Mouse (Mus musculus) neural tube, embryonic 13.5 days (tissue): ENCODE measurements around the gene Igsf23. TPM values are rescaled to one million over a fixed set of nuclear protein-coding genes. Genes with fewer than 3 reads are reported as not detected.
"Not testable (repeated sequence)": the region's sequence is repeated elsewhere in the genome, so short reads cannot be mapped to it uniquely, and the experiment has no call there.

ENCODE experiments used
- ATAC-seq: fragments of 200-750 bp; cut with Nextera tagmentation; 2 replicates; pipeline ENCODE4 v1.8.0; 2017; ENCODE audit warnings: low read depth, mild to moderate bottlenecking, moderate TSS enrichment, moderate library complexity
- H3K27ac ChIP-seq: fragments of 300-500 bp; sonication (generic); replicated peaks from 2 replicates; pipeline ENCODE4 v1.5.1; 2015; ENCODE audit warnings: moderate library complexity, mild to moderate bottlenecking, inconsistent platforms
- H3K27me3 ChIP-seq: fragments of 300-500 bp; sonication (generic); 2 replicates; pipeline ENCODE4 v1.6.1; 2015; ENCODE audit warnings: mild to moderate bottlenecking, inconsistent platforms
- H3K36me3 ChIP-seq: fragments of 300-500 bp; sonication (generic); 2 replicates; pipeline ENCODE4 v1.6.1; 2015; ENCODE audit warnings: mild to moderate bottlenecking, inconsistent platforms
- H3K4me1 ChIP-seq: fragments of 300-500 bp; sonication (generic); replicated peaks from 2 replicates; pipeline ENCODE4 v1.6.1; 2015; ENCODE audit warnings: inconsistent platforms
- H3K4me2 ChIP-seq: fragments of 300-500 bp; sonication (generic); 2 replicates; pipeline ENCODE4 v1.6.1; 2015; ENCODE audit warnings: inconsistent platforms, mild to moderate bottlenecking, moderate library complexity
- H3K4me3 ChIP-seq: fragments of 300-500 bp; sonication (generic); 2 replicates; pipeline ENCODE4 v1.5.1; 2015; ENCODE audit warnings: mild to moderate bottlenecking, inconsistent platforms
- H3K9ac ChIP-seq: fragments of 300-500 bp; sonication (generic); 2 replicates; pipeline ENCODE4 v1.6.1; 2015; ENCODE audit warnings: moderate library complexity, mild to moderate bottlenecking, inconsistent platforms
- H3K9me3 ChIP-seq: fragments of 300-500 bp; sonication (generic); 2 replicates; pipeline ENCODE4 v1.6.1; 2016; ENCODE audit warnings: inconsistent platforms
- WGBS: fragments of 180-500 bp; shearing (Covaris S2); methylation state at CpG from one replicate; pipeline ENCODE4 v1.1.7; 2015; 5-methylcytosine and 5-hydroxymethylcytosine counted together
- polyA plus RNA-seq: library from polyadenylated mRNA; unstranded; fragments of >200 nt; fragmentation: Nextera tagmentation; extraction: Ambion mirVana; gene quantifications from 2 replicates; pipeline ENCODE4 v1.2.1, GENCODE M21; 2015

Igsf23 gene
- polyA plus RNA-seq = not detected in 2 replicates

DNA sequence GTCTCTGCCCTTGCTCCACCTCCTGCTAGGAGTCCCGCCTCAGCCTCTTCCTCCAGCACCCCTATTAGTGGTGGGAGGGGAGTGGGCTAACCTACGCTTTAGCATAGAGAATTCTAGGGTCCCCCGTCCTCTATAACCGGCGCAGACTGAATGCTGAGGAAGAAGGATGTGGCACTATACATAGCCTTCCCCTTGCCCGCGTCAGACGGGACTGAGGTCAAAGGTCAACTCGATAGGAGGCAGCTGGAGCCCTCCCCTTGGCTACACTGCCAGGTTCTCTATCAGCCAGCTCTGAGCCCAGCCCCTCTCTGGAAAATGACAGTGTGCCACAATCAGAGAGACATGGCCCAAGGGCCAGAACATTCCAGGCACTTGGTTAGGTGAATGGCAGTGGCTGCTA is at the start of gene Igsf23:
Gene Igsf23, minus strand, starts transcription at position 168 of the 400 bp plus-strand sequence.
- Histone ChIP-seq H3K36me3 (no peaks in the 10 kb centered on the region), H3K27me3 (no peaks in the 10 kb centered on the region), H3K4me2 (no peak within 1 kb of the TSS), H3K9me3 (no peaks in the 10 kb centered on the region), H3K27ac (no peak within 1 kb of the TSS), H3K9ac (no peak within 1 kb of the TSS), H3K4me3 (no peak within 1 kb of the TSS), H3K4me1 (no peaks in the 10 kb centered on the region)
- 55% methylated on average over 9 of the region's 9 CpGs for WGBS
- ATAC-seq = no peak

- H3K9ac ChIP-seq, H3K4me3 ChIP-seq, H3K27me3 ChIP-seq, ATAC-seq, H3K4me1 ChIP-seq, H3K36me3 ChIP-seq, H3K4me2 ChIP-seq, H3K27ac ChIP-seq: not testable (repeated sequence)
- peaks cover 13% of the 10 kb centered on the region for H3K9me3 ChIP-seq
- WGBS = 60% methylated on average over 3 of the region's 3 CpGs
Measured at GRCm38 (mm10) chr7:19996721-19997120, 46.2 kb upstream of the Igsf23 start.

DNA sequence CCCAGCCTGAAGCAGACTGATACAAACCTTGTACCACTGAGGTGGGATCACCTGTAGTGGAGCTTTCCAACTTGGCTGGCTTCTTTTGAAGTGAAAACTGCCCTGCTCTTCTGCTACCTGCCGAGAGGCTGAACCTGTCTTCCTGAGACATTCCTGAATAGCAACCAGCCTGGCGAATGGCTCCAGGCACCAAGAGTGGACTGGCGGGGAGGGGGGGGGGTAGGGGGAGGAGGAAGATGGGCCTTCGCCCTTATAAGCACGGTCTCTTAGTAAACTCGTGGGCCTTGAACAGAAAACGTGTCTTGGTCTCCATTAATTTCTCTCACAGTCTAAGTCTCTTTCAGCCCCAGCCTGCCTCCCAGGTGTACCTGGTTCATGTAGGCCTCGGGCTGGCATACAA is 40.6 kb upstream of the Igsf23 start, which contains the start of gene Nlrp9b:
Gene Nlrp9b, plus strand, starts transcription at position 301 of the 400 bp plus-strand sequence.
- not testable (repeated sequence) for H3K4me3 ChIP-seq, H3K4me1 ChIP-seq, ATAC-seq, H3K4me2 ChIP-seq, H3K9ac ChIP-seq, H3K27me3 ChIP-seq, H3K36me3 ChIP-seq, H3K27ac ChIP-seq
- 65% methylated on average over 8 of the region's 8 CpGs for WGBS
- H3K9me3 ChIP-seq = peaks cover 19% of the 10 kb centered on the region

- no peak for ATAC-seq
- 91% methylated on average over 4 of the region's 4 CpGs for WGBS
Measured at GRCm38 (mm10) chr7:19971516-19971915, 21.0 kb upstream of the Igsf23 start.

GRCm38 (mm10) chr7:19970196-19970595 is 19.6 kb upstream of the Igsf23 start:
- peaks cover 26% of the 10 kb centered on the region for H3K9me3 ChIP-seq
- 90% methylated on average over 8 of the region's 8 CpGs for WGBS
- H3K4me2 ChIP-seq = no peak overlapping the region
- H3K4me1 ChIP-seq = no peaks in the 10 kb centered on the region
- H3K27me3 ChIP-seq = no peaks in the 10 kb centered on the region
- no peak overlapping the region for H3K9ac ChIP-seq
- H3K4me3 ChIP-seq = no peak overlapping the region
- H3K36me3 ChIP-seq = no peaks in the 10 kb centered on the region
- H3K27ac ChIP-seq = no peak overlapping the region
- no peak for ATAC-seq

More at GRCm38 (mm10) chr7:19971516-19971915, 21.0 kb upstream of the Igsf23 start:
- H3K4me2 ChIP-seq = no peak overlapping the region
- H3K27me3 ChIP-seq = no peaks in the 10 kb centered on the region
- H3K27ac ChIP-seq = no peak overlapping the region
- no peak overlapping the region for H3K9ac ChIP-seq
- H3K4me3 ChIP-seq = no peak overlapping the region
- H3K9me3 ChIP-seq = peaks cover 26% of the 10 kb centered on the region
- H3K4me1 ChIP-seq = no peaks in the 10 kb centered on the region
- H3K36me3 ChIP-seq = no peaks in the 10 kb centered on the region

DNA sequence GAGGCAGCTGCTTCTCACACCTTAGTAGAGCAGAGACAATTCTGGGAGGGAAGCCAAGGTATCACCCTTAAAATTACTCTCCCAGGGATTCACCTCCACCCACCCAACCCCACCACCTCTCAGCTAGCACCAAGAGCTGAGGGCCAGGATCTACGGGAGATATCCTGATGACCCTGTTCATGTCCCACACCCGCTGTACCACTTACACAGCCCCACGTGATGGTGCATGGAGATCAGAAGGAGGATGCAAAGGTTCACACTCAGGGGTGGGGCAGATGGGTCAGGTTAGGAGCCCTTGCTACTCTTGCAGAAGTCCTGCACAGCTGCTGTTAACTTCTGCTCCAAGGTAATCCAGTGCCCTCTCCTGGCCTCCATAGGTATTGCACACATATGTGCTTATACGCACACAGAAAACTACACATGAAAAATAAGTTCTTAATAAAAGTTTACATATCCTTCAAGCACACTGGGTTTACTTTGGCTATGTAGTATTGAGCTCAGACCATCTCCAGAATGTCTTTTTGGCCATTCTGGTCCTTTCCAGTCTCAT is 19.1 kb upstream of the Igsf23 start:
- H3K27me3 ChIP-seq = no peaks in the 10 kb centered on the region
- no peak overlapping the region for H3K9ac ChIP-seq
- no peaks in the 10 kb centered on the region for H3K36me3 ChIP-seq
- H3K27ac ChIP-seq = no peak overlapping the region
- no peaks in the 10 kb centered on the region for H3K4me1 ChIP-seq
- peaks cover 26% of the 10 kb centered on the region for H3K9me3 ChIP-seq
- WGBS = 96% methylated on average over 4 of the region's 4 CpGs
- no peak overlapping the region for H3K4me3 ChIP-seq
- H3K4me2 ChIP-seq = no peak overlapping the region
- ATAC-seq = no peak

GRCm38 (mm10) chr7:19969106-19969505 is 18.6 kb upstream of the Igsf23 start:
- Histone ChIP-seq H3K9me3 (peaks cover 26% of the 10 kb centered on the region), H3K4me3 (no peak overlapping the region), H3K4me2 (no peak overlapping the region), H3K36me3 (no peaks in the 10 kb centered on the region), H3K9ac (no peak overlapping the region), H3K27me3 (no peaks in the 10 kb centered on the region), H3K4me1 (no peaks in the 10 kb centered on the region), H3K27ac (no peak overlapping the region)
- no peak for ATAC-seq
- WGBS = 80% methylated on average over 3 of the region's 3 CpGs

DNA sequence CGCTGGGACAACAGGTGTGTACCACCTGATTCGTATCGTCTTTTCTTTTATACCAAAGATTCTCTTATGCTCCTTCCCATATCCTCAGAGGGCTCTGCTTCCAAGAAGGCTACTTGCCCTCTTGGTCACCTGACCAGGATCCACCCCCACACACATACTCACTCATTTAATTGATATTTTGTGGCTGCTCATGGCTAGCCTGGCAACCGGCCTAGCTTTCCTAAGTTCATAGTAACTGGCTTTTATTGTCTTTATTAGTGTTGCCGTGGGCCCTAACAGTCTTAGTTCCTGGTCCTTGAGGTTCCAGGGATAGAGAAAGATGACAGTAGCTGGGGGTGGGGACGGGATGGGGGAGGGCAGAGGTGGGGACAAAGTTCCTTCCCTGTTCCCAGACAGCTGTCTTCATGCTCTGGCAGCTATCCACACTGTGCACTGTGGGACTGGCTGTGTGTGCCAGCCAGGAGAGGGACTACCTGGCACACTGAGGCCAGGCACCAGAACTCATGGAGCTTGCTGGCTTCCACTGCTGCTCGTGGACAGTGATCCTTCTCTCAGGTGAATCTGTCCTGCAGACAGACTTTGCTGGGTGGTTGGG is 14.5 kb upstream of the Igsf23 start, which contains the start of gene Ceacam20:
Gene Ceacam20, plus strand, starts transcription at position 428 of the 595 bp plus-strand sequence.
- no peak for ATAC-seq
- no peaks in the 10 kb centered on the region for H3K27me3 ChIP-seq
- H3K36me3 ChIP-seq = no peaks in the 10 kb centered on the region
- H3K4me1 ChIP-seq = no peaks in the 10 kb centered on the region
- WGBS = 82% methylated on average over 7 of the region's 7 CpGs
- H3K9ac ChIP-seq = no peak within 1 kb of the TSS
- H3K27ac ChIP-seq = no peak within 1 kb of the TSS
- peaks cover 10% of the 10 kb centered on the region; the same call in 1 of the 2 replicates for H3K9me3 ChIP-seq
- no peak within 1 kb of the TSS for H3K4me2 ChIP-seq
- no peak within 1 kb of the TSS for H3K4me3 ChIP-seq

DNA sequence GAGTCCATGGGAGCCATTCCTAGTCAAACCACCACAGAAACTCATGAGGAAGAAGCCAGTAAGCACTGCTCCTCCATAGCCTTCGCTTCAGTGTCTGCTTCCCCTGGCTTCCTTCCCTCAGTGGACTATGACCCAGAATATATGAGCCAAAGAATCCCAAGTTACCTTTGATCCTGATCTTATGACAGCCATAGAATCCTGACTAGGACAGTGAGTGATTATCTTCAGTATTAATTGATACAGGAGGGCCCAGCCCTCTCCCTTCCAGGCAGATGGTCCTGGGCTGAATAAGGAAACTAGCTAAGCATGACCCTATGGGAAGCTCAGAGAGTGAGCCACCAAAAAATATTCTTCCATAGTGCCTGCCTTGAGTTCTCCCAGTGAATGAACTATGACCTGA is 11.9 kb upstream of the Igsf23 start:
- H3K27ac ChIP-seq = no peak overlapping the region
- WGBS = 61% methylated on average over 1 of the region's 1 CpGs
- no peak overlapping the region for H3K4me2 ChIP-seq
- no peaks in the 10 kb centered on the region for H3K9me3 ChIP-seq
- no peak for ATAC-seq
- no peaks in the 10 kb centered on the region for H3K27me3 ChIP-seq
- H3K4me3 ChIP-seq = no peak overlapping the region
- no peaks in the 10 kb centered on the region for H3K4me1 ChIP-seq
- H3K36me3 ChIP-seq = no peaks in the 10 kb centered on the region
- H3K9ac ChIP-seq = no peak overlapping the region

DNA sequence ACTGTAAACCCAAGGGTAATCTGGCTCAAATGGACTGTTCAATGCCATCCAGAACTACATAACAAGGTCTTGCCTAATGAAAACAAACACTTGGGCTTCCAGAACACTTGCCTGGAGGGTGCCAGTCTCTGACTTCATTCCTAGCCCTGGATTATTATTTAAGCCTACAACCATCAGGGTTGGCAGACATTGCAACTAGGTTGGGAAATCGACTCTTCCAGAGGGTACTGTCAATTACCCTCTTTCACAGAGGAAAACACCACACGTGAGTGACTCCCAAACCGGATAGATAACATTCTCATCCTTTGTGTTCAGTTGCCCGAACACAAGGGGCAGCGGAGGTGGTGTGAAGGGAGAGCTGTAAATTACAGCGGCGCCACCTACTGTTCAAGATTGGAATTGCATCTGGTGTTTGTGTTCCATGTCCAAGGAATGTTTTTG is 5.8 kb upstream of the Igsf23 start:
- 0 out of 2 replicates have a peak, but pooled peaks have one; percentile 25 for ATAC-seq

DNA sequence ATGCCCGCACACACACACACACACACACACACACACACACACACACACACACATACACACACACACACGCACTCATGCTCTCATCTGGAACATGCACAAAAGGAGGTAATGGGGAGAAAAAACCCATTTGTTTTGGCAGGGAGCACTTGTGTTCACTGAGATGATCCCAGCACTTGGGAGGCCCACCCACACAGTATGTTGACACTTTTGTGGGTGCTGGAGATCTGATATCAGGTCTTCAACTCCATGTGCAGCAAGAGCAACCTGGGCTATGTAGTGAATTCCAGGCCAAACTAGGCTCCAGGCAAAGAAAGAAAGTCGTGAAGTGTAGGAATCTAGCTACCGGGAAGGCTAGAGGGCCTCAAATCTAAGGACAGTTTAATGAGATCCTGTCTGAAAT is 5.3 kb upstream of the Igsf23 start:
- ATAC-seq = no peak
- 76% methylated on average over 4 of the region's 4 CpGs for WGBS
- no peak overlapping the region for H3K9ac ChIP-seq

More for the DNA sequence above, 5.8 kb upstream of the Igsf23 start:
- 4% methylated on average over 7 of the region's 7 CpGs for WGBS
- H3K4me2 ChIP-seq = no peak overlapping the region
- no peaks in the 10 kb centered on the region for H3K36me3 ChIP-seq
- H3K27me3 ChIP-seq = no peaks in the 10 kb centered on the region
- H3K9ac ChIP-seq = no peak overlapping the region
- no peaks in the 10 kb centered on the region for H3K4me1 ChIP-seq
- no peak overlapping the region for H3K27ac ChIP-seq
- no peak overlapping the region for H3K4me3 ChIP-seq
- no peaks in the 10 kb centered on the region for H3K9me3 ChIP-seq

DNA sequence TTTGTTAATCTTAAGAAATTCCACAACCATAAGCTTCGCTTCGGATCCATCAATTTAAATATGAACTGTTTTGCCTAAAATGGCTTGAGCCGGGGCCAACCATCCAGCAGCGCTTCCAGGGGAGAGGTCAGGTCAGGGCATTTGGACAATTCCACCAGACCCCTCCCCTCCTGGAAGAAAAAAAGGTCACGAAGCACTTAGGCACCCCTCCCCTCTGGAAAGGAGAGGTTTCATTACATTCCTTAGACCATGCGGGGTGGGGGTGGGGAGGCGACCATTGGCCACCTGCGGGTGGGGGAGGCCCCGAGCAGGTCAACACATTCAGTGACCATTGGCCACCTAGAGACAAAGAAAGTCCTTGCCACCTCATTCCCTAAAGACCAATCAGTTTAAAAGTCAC is 2.5 kb upstream of the Igsf23 start:
- Histone ChIP-seq H3K27me3 (no peaks in the 10 kb centered on the region), H3K9me3 (no peaks in the 10 kb centered on the region), H3K27ac (no peak overlapping the region), H3K4me2 (no peak overlapping the region), H3K4me1 (no peaks in the 10 kb centered on the region), H3K4me3 (no peak overlapping the region), H3K9ac (no peak overlapping the region), H3K36me3 (no peaks in the 10 kb centered on the region)
- ATAC-seq = no peak
- 51% methylated on average over 9 of the region's 9 CpGs for WGBS

More for the DNA sequence above, 5.3 kb upstream of the Igsf23 start:
- H3K9me3 ChIP-seq = no peaks in the 10 kb centered on the region
- no peaks in the 10 kb centered on the region for H3K27me3 ChIP-seq
- H3K4me3 ChIP-seq = no peak overlapping the region
- no peaks in the 10 kb centered on the region for H3K4me1 ChIP-seq
- H3K4me2 ChIP-seq = no peak overlapping the region
- no peak overlapping the region for H3K27ac ChIP-seq
- no peaks in the 10 kb centered on the region for H3K36me3 ChIP-seq
